Mouse (Mus musculus): Measurements from ENCODE around the gene Il13ra2. TPM values are rescaled to one million over a fixed set of nuclear protein-coding genes. Genes with fewer than 3 reads are reported as not detected.
"Not testable (repeated sequence)": the region's sequence is repeated elsewhere in the genome, so short reads cannot be mapped to it uniquely, and the experiment has no call there.

The Il13ra2 gene
- polyA plus RNA-seq (2017; shearing (Covaris generic)): not detected

DNA sequence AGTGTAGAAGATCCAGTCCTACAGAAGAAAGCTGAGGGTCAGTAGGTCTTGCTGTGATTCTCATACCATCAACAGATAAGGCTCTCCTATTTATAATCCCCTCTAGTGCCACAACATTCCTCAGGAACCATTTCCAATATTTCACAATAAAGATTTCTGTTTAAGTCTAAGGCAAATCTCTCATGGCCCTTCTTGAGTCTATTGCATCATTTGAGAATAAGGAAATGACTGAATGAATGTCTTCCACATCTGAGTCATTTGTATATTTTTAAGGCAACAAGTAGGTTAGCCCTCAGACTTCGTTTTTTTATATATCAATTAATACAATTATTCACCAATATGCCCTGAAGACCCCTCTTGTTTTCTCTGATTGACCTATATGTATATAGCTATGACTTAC is at the start of gene Il13ra2:
Gene Il13ra2 (minus strand): TSS at position 64 of the 400 bp plus-strand sequence.
- no peak for ATAC-seq

DNA sequence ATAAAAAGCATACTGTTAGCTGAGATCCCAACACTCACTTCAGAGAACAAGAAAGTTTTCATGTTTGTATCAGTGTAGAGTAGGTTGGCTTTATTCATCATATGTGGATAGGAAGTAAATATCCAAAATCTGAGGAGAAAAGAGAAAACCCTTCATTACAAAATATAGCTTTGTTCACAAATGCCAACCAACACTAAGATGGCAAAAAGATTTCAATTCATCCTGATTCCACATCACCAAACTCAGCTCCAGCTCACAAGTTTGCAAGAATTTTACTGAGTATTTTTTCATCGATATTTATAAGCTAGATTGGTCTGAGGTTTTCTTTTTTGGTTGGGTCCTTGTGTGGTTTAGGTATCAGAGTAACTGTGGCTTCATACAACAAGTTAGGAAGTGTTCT is 24.6 kb upstream of the Il13ra2 start, which contains the start of gene Vmn1r239-ps:
Gene Vmn1r239-ps (minus strand): TSS at position 101 of the 400 bp plus-strand sequence.
- not testable (repeated sequence) for ATAC-seq

DNA sequence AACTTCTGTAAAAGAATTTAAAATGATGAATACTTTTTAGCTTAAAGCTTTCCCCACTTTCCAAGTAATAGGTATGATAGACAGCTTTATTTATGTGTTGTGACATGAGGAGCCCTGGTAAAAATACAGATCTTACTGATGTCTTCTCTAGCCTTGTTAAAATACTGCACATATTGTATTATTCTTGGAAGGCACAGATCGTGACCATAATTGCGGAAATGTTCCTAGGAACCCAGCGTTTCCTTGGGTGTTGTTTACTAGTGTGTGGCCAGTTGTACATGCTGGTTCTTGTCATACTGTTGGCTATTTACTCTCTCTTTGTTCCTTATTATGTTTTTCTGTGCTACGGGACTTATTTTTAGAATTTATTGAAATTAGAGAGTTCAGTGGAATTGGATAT is 14.4 kb upstream of the Il13ra2 start:
- no peak for ATAC-seq

DNA sequence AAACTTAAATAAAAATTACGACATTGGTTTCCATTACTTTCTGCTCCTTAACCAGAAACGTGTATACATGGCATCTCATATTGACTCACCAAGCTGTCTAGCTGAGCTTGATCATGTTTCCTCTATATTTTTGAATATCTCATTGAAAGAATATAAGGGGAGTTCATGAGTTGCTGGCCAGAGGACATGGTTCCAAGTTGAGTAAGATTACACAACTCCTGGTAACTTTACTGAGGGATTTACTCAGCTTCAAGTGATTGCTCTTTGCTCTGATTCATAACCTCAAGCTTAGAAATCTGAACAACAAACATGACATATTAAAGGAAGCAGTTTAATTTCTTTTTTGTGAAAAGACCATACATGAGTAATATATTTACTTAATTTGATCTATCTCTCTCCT is 6.4 kb upstream of the Il13ra2 start:
- no peak for ATAC-seq

DNA sequence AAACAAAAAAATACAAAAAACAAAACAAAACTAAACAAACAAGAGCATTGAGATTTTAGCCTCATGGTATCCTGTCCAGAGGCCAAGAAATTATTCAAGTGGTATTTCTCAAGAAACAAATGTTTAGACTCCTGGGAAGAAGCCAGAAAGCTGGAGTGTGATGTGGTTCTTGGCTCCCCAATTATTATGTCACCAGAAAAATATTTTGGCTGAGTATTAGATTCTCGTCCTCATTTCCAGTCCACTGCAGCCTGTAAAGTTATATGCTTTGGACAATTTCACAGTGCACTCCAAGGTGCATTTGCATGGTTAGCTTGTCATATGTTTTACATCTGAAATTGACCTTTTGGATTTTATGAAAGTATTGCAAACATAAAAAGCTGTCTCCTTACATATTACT is 761 bp upstream of the Il13ra2 start:
- no peak for ATAC-seq

DNA sequence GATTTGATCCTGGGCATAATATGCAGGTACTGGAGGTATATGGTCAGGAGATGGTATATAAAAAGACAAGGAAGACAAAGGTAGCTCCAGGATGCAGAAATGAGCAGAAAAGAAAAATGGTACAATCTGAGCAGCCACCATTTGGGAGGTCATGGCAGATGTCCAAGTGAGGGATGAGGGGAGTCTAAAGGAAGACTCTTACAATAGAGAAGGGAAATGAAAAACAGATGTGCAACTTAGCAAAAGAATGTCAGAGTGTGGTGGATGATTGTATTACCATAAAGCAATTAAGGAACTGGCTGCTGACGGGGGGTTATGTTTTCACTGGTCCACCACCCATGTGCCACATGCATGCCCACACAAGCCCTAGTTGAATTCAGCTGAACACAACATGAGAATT is 35.5 kb downstream of the Il13ra2 start:
- no peak for ATAC-seq

DNA sequence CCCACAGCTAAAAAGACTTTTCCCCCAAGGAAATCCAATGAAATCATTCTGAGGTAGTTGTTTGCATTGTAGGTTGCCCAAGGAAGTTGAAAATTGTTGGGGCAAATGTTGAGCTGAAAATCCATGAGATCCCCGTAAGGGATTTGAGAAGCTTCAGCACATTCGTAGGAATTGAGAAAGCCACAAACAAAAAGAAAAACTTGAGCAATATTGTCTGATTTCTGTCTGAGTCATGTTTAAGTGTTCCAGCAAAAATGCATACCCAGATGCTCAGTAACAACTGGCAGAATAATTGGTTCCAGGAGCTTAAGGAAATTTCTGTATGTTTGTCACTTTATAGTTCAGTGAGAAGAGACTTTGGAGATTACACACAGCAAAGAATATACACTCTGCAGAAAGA is 79.8 kb downstream of the Il13ra2 start:
- ATAC-seq: no peak

Other genes starting within 250 kb of the Il13ra2 start
- gene Vmn1r239-ps, start 24.5 kb upstream of the Il13ra2 start, polyA plus RNA-seq (2017; shearing (Covaris generic)): not detected
- not detected for gene Lrch2, start 124.9 kb upstream of the Il13ra2 start, polyA plus RNA-seq (2017; shearing (Covaris generic))